Mouse (Mus musculus) left cerebral cortex, adult 11 months (tissue): ENCODE data around the gene Pnmal1.

Experiments
- DNase-seq: peaks from one replicate; pipeline ENCODE4 v3.0.0; 2022; ENCODE audit warnings: low spot score

The Pnmal1 gene

DNA sequence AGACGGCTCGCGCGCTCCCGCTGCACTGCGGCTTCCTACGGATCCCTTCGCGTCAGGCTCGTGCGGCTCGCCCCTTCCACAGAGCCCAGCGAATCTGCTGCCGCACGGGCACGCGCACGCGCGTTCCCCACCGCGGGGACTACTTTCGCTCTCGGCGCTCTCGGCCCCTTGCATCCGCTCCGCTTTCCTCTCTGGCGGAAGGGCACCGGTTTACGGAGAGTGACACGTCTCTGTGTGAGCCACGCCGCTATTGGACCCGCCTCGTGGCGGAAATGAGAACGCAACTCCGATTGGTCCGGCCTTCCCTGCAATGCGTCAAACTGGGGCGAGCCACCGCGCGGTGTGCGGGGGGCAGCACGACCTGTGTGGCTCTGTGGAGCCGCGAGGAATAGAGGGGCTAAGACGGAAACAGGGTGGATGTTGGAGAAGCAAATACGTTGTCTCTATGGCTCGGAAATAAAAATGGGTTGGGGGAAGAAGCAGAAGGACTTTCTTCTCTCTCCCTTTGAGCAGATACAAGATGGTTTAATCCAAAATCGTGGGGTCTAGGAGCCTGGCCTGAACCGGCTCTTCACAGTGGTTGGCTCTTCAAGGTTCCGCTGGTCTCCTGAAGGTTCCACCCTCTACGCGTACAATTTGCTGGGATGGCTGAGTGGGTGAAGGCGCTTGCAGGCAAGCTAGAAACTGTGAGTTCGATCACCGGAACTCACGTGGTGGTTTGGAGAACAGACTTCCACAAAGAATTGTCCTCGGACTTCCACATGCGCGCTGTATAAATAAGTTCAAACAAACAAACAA, 35.2 kb upstream of the Pnmal1 start, which contains the start of gene Calm3:
Gene Calm3 (minus strand): TSS at position 78 of the 798 bp plus-strand sequence.
- DNase-seq: peak; percentile 99

DNA sequence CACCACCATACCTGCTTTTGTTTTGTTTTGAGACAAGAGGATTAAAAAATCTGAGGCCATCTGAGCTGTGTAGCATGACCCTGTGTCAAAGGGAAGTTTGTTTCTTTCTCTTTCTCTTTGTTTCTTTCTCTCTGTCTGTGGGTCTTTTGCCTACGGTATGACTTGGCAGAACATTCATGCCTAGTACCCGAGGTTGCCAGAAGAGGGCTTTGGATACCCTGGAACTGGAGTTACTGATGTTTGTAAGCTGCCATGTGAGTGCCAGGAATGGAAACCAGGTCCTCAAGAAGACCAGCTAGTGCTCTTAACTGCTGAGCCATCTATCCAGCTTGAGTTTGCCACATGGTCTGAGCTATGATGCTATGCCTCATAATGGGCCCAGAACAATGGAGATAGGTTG, 31.1 kb upstream of the Pnmal1 start:
- DNase-seq: no peak

DNA sequence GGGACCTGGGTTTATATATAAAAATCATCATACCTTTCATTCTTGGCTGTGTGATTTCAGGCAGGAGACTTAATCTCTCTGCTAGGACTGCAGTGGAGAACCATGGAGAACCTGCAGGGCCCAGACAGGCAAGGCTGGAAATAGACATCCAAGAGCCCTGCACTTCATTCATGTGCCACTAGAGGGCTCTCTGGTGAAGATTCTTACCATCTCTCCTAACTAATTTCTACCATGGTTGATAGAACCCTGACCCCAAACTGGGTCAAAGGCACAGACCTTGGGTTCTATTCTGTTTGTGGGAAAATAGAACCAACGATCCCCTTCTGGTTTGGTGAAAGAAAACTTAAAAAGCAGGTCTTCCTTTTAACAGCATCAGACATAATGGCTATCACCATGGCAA, 28.6 kb upstream of the Pnmal1 start:
- peak; percentile 75 for DNase-seq

DNA sequence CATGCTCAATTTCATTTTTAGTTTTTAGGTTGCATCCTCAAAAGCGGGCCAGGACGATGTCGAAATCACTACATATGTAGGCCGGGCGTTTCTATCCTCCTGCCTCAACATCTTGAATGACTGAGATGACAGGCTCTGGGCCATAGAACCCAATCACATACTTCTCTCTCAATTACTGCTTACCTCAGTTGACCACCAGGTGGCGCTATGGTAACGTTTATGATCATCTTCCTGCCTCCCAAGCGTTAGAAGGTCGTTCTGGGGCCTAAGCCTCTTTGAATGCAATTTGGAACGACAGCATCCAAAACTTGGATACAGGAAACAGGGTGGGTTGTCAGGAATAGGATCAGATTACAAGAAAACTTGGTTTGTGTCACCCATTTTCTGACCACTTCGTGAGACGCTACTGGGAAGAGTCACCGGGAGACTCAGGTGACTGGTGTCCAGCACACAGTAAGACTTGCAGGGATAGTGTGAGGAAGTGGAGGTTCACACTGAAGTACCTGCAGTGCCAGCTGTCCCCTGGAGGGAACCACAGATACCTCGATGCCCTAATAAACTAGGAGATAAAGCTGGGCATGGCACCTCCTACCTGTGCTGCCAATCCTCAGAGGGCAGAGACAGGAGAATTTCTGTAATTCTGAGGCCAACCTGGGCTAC, 27.4 kb upstream of the Pnmal1 start:
- DNase-seq: peak; percentile 83

DNA sequence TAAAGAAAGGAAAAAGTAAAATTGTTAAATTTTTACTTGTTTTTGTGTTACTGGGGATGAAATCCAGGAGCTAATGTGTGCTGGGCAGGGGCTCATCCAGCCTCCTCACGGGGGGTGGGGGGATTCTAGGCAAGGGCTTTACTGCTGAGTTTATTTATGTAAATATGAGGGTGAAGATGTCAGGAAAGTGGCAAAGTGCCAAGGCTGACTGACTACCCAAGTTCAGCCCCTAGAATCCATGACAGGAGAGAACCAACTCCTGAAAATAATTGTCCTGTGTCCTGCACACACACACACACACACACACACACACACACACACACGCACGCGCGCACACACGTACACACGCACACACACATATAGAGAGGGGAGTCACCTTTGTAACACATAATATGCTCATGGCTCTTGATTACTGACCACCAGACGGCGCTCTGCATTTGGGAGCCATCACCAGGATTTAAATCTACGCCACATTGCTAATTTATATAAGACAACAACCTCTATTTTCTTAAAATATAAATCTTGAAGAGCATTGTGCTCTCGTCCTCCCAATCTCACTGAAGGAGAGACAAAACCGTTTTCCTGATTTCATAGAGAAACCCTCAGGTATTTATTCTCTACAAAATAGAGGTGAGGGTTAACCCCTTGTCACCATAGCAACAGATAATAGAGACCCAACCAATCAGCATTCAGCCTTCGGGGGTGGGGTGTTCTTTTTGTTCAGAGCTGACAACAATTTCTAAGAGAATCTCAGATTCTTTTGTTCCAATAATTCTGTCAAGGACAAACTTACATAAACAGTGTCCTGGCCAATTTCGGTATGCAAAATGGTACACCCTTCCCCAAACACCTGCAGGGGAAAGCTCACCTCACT, 26.5 kb upstream of the Pnmal1 start:
- no peak for DNase-seq

DNA sequence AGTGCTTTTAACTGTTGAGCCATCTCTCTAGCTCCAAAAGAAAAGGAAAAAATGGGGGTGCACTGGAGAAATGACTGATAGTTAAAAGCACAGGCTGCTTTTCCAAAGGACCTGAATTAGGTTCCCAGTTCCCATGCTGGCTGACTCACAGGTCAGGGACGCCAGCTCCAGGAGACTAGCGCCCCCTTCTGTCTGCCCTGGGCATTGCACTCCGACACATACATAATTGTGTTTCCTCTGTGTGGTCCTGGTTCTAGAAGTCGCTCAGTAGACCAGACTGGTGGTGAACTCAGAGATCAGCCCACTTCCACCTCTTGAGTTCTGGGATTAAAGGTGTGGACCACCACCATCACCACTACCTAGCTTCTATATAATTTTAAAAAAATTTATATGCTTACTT, 22.2 kb upstream of the Pnmal1 start:
- no peak for DNase-seq

DNA sequence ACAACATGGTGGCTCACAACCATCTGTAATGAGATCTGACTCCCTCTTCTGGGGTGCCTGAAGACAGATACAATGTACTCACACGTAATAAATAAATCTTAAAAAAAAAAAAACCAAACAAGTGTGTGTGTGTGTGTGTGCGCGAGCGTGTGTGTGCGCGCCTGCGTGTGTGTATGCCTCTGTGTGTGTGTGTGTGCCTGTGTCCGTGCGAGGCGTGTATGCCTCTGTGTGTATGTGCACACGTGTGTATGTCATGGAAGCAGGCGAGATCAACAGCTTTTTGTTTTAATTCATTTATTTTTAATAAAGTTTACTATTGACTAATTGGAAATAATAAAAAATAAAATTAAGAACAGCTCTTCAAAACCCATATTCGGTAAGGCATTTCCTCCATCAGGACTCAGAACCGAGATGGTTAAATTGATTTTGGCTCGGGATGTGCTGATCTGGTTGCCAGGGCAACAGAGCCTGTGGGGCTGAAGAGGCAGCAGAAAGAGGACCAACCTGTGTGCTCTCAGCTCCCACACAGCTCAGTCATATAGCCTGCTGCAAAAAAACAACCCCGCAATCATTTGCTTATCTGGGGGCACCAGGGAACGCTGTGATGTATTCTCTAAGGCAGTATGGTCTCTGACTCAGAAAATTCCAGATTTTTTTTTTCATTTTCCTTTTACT, 21.2 kb upstream of the Pnmal1 start:
- DNase-seq: no peak

DNA sequence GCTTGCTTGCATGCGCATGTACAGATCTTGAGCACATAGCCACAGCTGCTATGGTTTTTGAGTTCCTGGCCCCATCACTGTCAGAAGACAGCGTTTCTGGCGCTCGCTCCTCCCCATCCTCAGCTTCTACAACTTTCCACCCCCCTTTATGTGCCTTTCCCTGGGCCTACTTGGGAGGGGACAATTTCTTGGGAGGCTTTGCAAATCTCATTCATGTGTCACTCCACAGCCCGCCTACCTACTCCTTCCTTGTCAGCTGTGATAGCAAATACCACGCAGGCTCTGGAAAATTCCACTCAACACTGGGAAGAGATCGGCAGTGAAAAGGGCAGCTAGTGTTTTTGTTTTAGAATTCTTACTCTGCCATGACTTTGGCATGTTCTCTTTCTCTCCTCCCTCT, 19.2 kb upstream of the Pnmal1 start:
- no peak for DNase-seq

DNA sequence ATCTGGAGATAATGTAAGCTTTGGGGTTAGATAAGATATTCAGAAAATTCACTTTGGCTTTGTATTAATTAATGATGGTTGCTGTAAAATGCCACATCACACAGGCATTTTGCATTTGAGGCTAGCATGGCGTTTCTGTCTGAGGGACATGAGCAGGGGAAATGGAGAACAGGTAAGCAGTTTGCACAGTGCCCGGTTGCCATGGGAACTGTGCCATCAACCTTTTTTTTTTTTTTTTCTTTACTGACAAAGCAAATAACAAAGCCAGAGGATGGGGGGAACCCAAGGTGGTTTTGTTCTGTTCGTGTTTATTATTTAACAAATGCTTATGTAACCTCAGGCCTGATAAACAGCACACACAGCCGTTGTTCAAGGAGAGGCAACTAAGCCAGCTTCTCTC, 16.6 kb upstream of the Pnmal1 start:
- DNase-seq: no peak

DNA sequence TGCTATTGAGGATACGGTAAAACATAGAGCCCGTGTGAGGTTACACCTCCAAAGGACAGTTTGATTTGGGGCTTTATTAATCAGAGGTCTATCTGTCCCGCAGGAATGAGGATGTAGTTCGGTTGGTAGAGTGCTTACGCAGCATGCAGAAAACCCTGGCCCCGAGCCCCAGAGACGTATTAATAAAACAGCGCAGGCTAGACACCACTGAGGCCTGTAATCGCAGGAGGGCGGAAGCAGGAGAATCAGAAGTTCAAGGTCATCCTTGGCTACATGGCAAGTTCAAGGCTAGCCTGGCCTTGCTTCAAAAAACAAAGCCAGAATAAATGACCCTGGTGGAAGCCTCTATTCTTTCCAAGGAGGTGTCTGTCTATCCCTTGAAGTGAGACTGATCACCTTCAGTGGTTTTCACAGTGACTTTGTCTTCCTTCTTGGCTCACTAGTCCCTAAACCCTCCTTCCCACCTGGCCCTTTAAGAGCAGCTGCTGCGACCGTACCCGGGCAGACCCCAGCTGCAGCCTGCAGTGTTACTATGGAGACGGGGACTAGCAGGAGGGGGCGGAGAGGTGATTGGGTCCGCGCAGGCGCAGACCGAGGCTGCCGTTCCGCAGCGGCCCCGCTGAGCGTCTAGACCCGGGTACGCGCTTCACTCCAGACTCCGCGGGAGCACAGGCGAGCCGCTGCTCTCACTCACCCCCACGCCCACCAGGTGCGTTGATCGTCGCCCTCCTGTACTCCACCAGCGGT, 15.2 kb upstream of the Pnmal1 start, which contains the start of gene Pnmal2:
Gene Pnmal2 (plus strand): TSS at position 622 of the 747 bp plus-strand sequence.
- peak; percentile 83 for DNase-seq

DNA sequence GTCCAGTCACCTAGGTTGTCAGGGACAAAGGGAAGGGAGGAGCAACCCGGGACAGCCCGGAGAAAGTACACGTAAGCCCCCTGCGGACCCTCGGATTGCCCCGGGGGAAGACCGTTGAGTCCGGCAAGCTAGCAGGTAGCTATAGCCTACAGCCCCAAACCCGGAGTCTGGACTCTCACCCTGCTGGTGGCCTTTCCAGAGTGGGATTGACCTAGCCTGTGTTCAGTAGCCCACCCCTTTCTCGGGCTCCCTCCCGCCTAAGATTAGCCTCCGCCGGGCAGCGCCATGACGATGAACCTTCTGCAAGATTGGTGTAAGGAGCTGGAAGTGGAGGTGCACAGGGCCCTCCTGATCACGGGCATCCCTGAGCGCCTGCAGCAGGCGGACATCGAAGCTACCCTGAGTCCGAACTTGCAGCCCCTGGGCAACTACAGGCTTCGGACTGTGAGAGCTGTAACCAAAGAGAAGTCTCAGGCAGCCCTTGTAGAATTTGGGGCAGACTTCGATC, 14.6 kb upstream of the Pnmal1 start:
- DNase-seq: no peak

DNA sequence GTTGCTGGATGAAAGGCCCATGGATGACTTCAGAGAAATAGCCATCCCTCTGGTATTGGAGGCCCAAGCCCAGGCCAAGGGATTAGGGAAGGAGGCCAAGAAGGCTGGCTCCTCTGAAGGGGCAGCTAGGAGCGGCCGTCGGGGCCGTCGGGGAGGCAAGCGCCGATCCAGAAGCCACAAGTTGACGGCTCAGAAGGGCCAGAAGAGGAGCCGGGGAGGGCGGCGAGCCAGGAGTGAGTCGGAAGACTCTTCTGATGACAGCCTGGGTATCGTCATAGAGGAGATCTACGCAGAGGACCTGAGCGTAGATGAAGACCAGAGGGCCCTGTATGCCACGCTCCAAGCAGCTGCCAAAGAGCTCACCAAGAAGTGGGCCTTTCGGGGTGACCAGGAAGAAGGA, 14.1 kb upstream of the Pnmal1 start:
- DNase-seq: no peak

DNA sequence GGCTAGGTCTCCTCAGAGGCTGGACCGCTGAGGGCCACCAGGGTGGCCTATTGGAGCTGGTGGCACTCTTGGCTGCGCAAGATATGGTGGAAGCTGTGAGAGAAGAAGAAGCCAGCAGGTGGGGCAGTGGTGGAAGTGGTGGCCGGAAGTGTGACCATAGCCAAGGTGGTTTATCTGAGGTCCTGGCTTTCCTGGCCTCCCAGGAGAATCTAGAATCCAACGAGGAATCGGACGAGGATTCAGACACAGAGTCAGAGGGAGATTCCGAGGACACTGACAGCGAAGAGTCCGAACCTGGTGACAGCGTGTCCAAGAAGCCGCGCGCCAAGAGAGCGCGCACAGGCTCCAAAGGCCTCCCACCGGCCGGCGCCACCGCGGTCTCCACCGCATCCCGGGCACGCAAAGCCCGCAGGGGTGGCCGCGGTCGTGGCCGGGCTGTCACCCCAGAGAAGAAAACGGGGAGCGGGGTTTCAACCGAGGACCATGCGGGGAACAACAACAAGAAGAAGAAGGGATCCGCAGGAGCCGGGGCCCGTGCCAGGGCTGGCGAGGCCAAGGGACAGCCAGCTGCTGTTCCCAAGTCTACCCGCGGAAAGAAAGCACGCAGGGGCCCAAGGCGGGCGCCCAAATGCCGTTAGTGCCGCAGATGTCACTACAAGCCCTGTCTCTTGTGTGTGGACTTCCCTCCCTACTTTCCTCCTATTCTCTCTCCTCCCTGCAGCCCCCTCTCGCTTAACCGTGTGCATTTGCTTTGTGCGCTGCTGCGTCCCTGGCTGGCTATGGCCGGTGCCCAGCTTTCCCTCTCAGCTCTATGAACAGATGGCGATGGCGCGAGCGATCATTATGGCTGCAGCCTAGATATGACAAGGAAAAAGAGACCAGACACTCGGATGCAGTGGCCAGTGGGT, 12.8 kb upstream of the Pnmal1 start:
- DNase-seq: no peak

DNA sequence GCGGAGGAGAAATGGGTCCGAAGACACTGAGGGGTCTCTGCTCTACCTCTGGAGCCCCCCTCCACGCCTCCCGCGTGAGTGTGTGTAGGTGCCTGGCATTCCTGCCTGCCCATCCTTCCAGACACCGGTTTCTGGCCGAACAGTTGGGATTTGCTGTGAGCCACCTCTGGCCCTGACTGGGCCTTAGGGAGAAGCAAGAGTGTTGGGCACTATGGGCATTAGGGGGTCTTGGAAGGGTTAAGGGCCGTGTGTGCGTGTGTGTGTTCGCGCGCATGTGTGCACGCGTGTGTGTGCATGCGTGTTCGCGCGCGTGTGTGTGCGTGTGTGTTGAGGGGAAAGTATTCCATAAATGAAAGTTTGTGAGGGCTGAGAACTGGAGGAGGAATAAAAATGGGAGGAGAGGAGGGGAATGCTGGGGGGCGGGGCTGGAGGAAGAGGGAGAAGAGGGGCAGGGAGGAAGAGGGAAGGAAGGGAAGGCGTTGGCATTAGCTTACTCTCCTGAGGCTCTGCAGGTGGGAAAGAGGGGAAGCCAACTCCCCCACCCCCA, 12.1 kb upstream of the Pnmal1 start:
- no peak for DNase-seq

DNA sequence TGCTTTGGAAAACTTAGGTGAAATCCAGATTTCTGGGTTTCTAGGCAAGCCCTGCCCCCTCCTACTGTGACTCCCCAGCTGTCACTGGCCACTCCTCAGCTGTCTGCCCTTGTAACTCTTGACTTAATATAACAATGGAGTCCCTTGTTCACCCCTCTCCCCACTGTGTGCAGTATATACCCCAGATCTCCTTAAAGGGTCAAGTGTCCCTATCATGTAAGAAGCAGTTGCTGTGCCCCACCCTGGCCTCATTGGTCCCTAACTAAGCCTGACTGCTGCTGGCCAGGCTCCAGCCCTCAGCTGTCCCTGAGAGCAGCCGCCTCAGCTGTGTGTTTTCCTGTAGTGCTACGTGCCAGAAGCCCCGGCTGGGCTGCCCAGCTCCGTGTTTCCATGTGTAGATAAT, 11.5 kb upstream of the Pnmal1 start:
- no peak for DNase-seq

DNA sequence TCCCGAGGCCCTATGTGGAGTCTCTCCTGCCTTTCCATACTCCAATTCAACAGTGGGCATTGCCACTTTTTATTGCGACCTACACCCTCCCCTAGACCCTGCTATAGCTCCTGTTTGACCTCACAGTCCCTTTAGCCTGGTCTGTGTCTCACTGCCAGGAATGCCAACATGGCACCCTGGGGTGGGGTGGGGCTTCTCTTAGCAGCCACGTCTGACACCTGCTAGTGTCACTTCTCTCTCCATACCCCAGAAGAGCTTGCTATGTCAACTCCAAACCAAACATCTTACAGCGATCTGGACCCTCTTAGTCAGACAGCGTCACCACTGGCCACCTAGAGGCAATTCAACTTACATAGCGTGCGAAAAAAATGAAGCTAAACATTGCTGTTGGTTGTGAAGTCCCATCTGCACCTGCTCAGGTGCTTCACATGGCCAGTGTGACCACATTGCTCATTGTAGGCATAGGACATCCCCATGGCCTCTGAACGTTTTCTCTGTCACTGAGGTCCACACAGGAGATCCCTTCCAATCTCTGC, 10.5 kb upstream of the Pnmal1 start:
- no peak for DNase-seq

DNA sequence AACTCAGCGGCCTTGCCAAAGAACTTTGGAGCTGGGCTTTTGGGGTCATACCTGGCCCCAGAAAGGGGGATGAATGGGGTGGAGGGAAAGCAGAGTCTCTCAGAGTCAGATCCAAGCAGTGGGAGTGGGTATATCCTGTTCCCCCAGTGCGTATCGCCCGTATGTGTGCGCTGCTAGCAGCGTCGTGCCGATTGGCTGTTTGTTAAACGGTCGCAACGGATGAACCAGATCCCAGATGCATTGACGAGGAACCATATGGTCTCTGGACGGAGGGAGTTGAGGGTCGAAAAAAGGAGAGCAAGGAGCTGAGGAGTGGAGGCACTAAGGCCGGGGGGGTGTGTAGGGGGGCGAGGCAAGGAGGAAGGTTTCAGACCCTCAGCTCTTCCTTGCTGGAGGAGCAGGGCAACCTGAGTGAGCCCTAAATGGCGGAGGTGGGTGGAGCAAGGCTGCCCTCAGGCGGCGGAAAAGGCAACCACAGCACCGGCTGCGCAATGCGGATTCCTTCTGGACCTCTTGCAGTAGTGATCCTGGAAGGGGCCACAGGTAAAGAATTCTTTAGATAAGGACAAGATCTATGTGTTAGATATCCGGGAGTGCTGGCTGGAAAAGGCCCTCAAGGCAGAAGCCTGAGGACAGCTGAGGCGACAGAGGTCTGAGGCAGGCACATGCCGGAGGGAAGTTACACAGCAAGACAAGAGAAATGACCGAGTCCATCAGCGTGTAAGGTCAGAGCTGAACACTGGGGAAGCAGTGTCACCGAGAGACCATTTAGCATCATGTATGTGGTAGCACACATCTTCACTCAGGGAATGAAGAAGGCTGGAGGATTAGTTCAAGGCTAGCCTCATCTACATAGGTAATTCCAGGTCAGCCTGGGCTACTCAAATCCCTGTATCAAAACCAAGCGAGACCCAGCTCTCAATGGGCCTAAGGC, 9.3 kb upstream of the Pnmal1 start:
- DNase-seq: peak; percentile 77
